ENCODE assay signal across 27 mouse cellular contexts in the genomic region with DNA sequence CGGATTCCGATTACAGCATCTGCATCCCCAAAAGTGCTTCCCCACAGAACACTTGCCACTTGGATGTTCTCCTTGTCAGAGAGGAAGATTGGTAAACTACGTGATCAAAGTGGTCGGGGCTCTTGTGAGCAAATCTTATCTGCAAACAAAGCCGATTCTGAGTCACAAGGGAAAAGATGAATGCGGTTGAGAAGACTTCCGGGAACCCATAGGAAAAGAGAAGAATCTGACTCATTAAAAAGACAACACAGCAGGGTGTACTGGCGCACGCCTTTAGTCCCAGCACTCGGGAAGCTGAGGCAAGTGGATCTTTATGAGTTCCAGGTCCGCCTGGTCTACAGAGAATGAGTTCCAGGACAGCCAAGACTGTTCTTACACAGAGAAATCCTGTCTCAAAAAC. TPM values are rescaled to one million over a fixed set of nuclear protein-coding genes. Genes with fewer than 3 reads are reported as not detected.
DNase-seq lines count a peak whose midpoint lies in the region; ATAC-seq and TF ChIP-seq lines count a peak whose summit lies in the region.
"Had no signal": no experiment of that assay in that cellular context is flagged by ENCODE, and none has a peak within 500 bp of the region (broad histone marks: within the 10 kb centered on the region; RNA-seq: fewer than 3 reads in every experiment).

No protein-coding gene starts in this region.

- DNase-seq in midbrain, embryonic 11.5 days (ENCODE audit: low spot score, missing footprints), result peak; percentile 17
- peak; percentile 40 for DNase-seq in ES-E14 (ENCODE audit: low read depth, low spot score)
- peak; percentile 85 for DNase-seq in ZHBTc4 (ENCODE audit: low read depth, low spot score)
- DNase-seq in layer of hippocampus, postnatal 25 days (ENCODE audit: extremely low spot score in 1 of 2, low spot score in 1 of 2), result no peak
- no peak for DNase-seq in embryo, embryonic 9.5 days (ENCODE audit: extremely low spot score)
- DNase-seq: adrenal gland, adult 2 months; adrenal gland, postnatal 10 days; adrenal gland, postnatal 25 days; cerebellum, adult 11 months; cerebellum, adult 18-20 months; cerebellum, adult 8-10 months; cerebellum, adult 9-11 months; cerebellum, postnatal 14 days; cerebellum, postnatal 36 days; embryo, embryonic 11 days had no signal

- no peaks in the 10 kb centered on the region for H3K36me3 ChIP-seq in midbrain, embryonic 11.5 days (ENCODE audit: control insufficient read depth, insufficient read depth, low read length)
- no peaks in the 10 kb centered on the region for H3K36me3 ChIP-seq in midbrain, embryonic 15.5 days (replicated peaks)
- H3K36me3 ChIP-seq in ES-E14 (ENCODE audit: control insufficient read depth, insufficient read depth, low read length, poor library complexity, severe bottlenecking), result no peaks in the 10 kb centered on the region
- H3K36me3 ChIP-seq: embryonic facial prominence, embryonic 10.5 days; embryonic facial prominence, embryonic 12.5 days; forebrain, embryonic 12.5 days had no signal

- H3K27me3 ChIP-seq in midbrain, embryonic 11.5 days (ENCODE audit: control insufficient read depth, insufficient read depth, low read length), result no peaks in the 10 kb centered on the region
- H3K27me3 ChIP-seq in midbrain, embryonic 15.5 days (replicated peaks), result no peaks in the 10 kb centered on the region
- H3K27me3 ChIP-seq: embryonic facial prominence, embryonic 12.5 days; forebrain, embryonic 12.5 days had no signal

- no peak overlapping the region for H3K27ac ChIP-seq in midbrain, embryonic 11.5 days (ENCODE audit: low read depth, low read length)
- H3K27ac ChIP-seq in midbrain, embryonic 15.5 days, result no peak overlapping the region
- H3K27ac ChIP-seq in ES-E14 (ENCODE audit: insufficient read depth, low read depth, low read length, poor library complexity, severe bottlenecking), result no peak overlapping the region
- H3K27ac ChIP-seq: embryonic facial prominence, embryonic 10.5 days; embryonic facial prominence, embryonic 12.5 days; forebrain, embryonic 12.5 days had no signal

- no peak overlapping the region for H3K9ac ChIP-seq in midbrain, embryonic 11.5 days (ENCODE audit: low read length)
- H3K9ac ChIP-seq in midbrain, embryonic 15.5 days, result no peak overlapping the region
- no peak overlapping the region for H3K9ac ChIP-seq in ES-E14 (ENCODE audit: insufficient read depth, low read depth, low read length, poor library complexity, severe bottlenecking)
- H3K9ac ChIP-seq: embryonic facial prominence, embryonic 12.5 days; forebrain, embryonic 12.5 days had no signal

- no peak for ATAC-seq in midbrain, embryonic 11.5 days (ENCODE audit: low FRiP score)
- ATAC-seq in midbrain, embryonic 15.5 days (replicated peaks), result no peak
- ATAC-seq: forebrain, embryonic 14.5 days; forebrain, embryonic 16.5 days had no signal

- in situ Hi-C loops in ES-E14 (cut with MboI; ENCODE audit: low sequenced_read_pairs in 2 of 2, unreplicated experiment in 2 of 2), result no loop called here

- no peaks in the 10 kb centered on the region for H3K9me3 ChIP-seq in midbrain, embryonic 11.5 days (ENCODE audit: control insufficient read depth, low read length)
- no peaks in the 10 kb centered on the region for H3K9me3 ChIP-seq in midbrain, embryonic 15.5 days
- no peaks in the 10 kb centered on the region for H3K9me3 ChIP-seq in ES-E14 (ENCODE audit: control insufficient read depth, insufficient read depth, low read depth, low read length)
- H3K9me3 ChIP-seq: embryonic facial prominence, embryonic 10.5 days; embryonic facial prominence, embryonic 12.5 days; forebrain, embryonic 12.5 days had no signal

- no peaks in the 10 kb centered on the region for H3K4me1 ChIP-seq in midbrain, embryonic 11.5 days (ENCODE audit: control insufficient read depth, insufficient read depth, low read length)
- no peaks in the 10 kb centered on the region for H3K4me1 ChIP-seq in midbrain, embryonic 15.5 days
- H3K4me1 ChIP-seq in ES-E14 (ENCODE audit: control insufficient read depth in 2 of 2, insufficient read depth in 2 of 2, low read length in 2 of 2, poor library complexity in 1 of 2), result peaks cover 0 to 5% of the 10 kb centered on the region in 2 experiments; a peak in 2 of 4 replicates
- H3K4me1 ChIP-seq: embryonic facial prominence, embryonic 10.5 days; embryonic facial prominence, embryonic 12.5 days; forebrain, embryonic 12.5 days had no signal

- no peak overlapping the region for H3K4me2 ChIP-seq in midbrain, embryonic 11.5 days
- no peak overlapping the region for H3K4me2 ChIP-seq in midbrain, embryonic 15.5 days
- H3K4me2 ChIP-seq: embryonic facial prominence, embryonic 12.5 days; forebrain, embryonic 12.5 days had no signal

- WGBS in midbrain, embryonic 11.5 days, result 69% methylated on average over 11 of the region's 11 CpGs
- WGBS in midbrain, embryonic 15.5 days, result 72% methylated on average over 11 of the region's 11 CpGs

- no peak overlapping the region for H3K4me3 ChIP-seq in midbrain, embryonic 11.5 days (ENCODE audit: low read depth, low read length)
- H3K4me3 ChIP-seq in midbrain, embryonic 15.5 days, result no peak overlapping the region
- no peak overlapping the region for H3K4me3 ChIP-seq in ES-E14 (ENCODE audit: insufficient read depth in 1 of 2, low read depth in 1 of 2, low read length in 2 of 2, poor library complexity in 1 of 2, severe bottlenecking in 1 of 2)
- H3K4me3 ChIP-seq: embryonic facial prominence, embryonic 10.5 days; embryonic facial prominence, embryonic 12.5 days; forebrain, embryonic 12.5 days had no signal

TF ChIP-seq in ES-E14, 5 proteins besides CTCF, POLR2A, EP300 and RAD21:
- TF ChIP-seq ZNF384 (IDR thresholded peaks at IDR 0.05; ENCODE audit: low read depth, low read length) (no peak), MAFK (IDR thresholded peaks at IDR 0.05; ENCODE audit: insufficient read depth, low read depth, low read length) (no peak), ZC3H11A (IDR thresholded peaks at IDR 0.05; ENCODE audit: borderline replicate concordance, low read depth, low read length) (no peak), CHD2 (IDR thresholded peaks at IDR 0.05; ENCODE audit: low read depth, low read length) (no peak), HCFC1 (IDR thresholded peaks at IDR 0.05; ENCODE audit: borderline replicate concordance, insufficient read depth, low read length) (no peak)

RNA-seq across cellular contexts. Expression of gene Gm15217, which starts 40.4 kb away (rescaled TPM):
- polyA plus RNA-seq in midbrain, embryonic 11.5 days (2014; fragmentation: Nextera tagmentation; extraction: Ambion mirVana), result not detected in 2 replicates
- not detected in 2 replicates for polyA plus RNA-seq in midbrain, embryonic 15.5 days (2015; fragmentation: Nextera tagmentation; extraction: Ambion mirVana)
- total RNA-seq in ES-E14 (2012; rRNA removed), result not detected in 2 replicates
- not detected for total RNA-seq in layer of hippocampus, postnatal 25 days (2021)
- total RNA-seq: adrenal gland, adult 2 months; adrenal gland, postnatal 10 days; adrenal gland, postnatal 25 days; common myeloid progenitor, adult 5-6 weeks; MEL had no signal
- polyA plus RNA-seq: adrenal gland, adult 2 months; brain, embryonic 14.5 days; C2C12; embryonic facial prominence, embryonic 10.5 days; embryonic facial prominence, embryonic 14.5 days; forebrain, embryonic 12.5 days; forebrain, embryonic 14.5 days; forebrain, embryonic 16.5 days; frontal cortex, adult 2 months had no signal

RNA-seq across cellular contexts. Expression of gene Bmp4, which starts 51.7 kb away (rescaled TPM):
- polyA plus RNA-seq in midbrain, embryonic 11.5 days (2014; fragmentation: Nextera tagmentation; extraction: Ambion mirVana), result 4.7 and 6.8 TPM in 2 replicates
- polyA plus RNA-seq in midbrain, embryonic 15.5 days (2015; fragmentation: Nextera tagmentation; extraction: Ambion mirVana), result 7.6 and 8.5 TPM in 2 replicates
- total RNA-seq in ES-E14 (2012; rRNA removed), result 36.5 and 73.9 TPM in 2 replicates
- total RNA-seq in layer of hippocampus, postnatal 25 days (2021), result 1 to 10 TPM; 5.9 to 8.0 TPM
- total RNA-seq: common myeloid progenitor, adult 5-6 weeks; MEL had no signal
- polyA plus RNA-seq: C2C12 had no signal

Comparison
In these comparisons a context has a peak if more than half of its experiments do, and no peak if none do; other contexts are left out.
1. DNase-seq: peak in midbrain, embryonic 11.5 days (single experiment), ES-E14 (single experiment) and ZHBTc4 (single experiment); none in layer of hippocampus, postnatal 25 days (0 of 2) and embryo, embryonic 9.5 days (single experiment).